Mouse (Mus musculus): Measurements from ENCODE around the gene Actr10.

DNA sequence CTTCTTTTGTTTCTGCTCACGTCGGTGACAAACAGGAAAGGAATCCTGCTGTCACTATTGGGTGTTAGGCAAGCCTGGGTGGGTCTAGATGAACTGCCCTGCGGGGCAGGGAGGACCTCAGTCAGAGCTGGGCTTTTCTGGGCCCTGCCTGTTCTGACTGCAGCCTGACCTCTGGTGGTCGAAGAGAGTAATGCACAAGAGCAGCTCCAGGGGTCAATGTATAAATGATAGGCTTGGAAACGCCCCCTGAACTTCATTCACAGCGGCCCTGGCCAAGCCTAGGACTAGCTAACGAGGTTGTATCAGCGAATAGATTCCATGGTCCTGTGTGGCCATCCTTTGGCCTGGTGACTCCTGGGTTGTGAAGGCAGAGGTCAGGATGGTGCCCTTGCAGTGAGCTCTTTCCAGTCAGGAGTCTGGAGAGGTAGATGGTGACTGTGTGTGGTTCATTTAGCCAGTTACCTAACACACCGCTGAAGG, 27.4 kb upstream of the Actr10 start:
- TF ChIP-seq POLR2A (IDR thresholded peaks at IDR 0.05; ENCODE audit: insufficient read length, low read depth) (no peak), MYOD1 (IDR thresholded peaks at IDR 0.05; ENCODE audit: control insufficient read depth in 1 of 3, insufficient read length in 2 of 3, low read depth in 2 of 3) (no peak), REST (IDR thresholded peaks at IDR 0.05; ENCODE audit: insufficient read depth, insufficient read length) (no peak), POLR2AphosphoS2 (IDR thresholded peaks at IDR 0.05; ENCODE audit: insufficient read length, low read depth) (no peak), MAX (IDR thresholded peaks at IDR 0.05; ENCODE audit: low read depth) (no peak), CEBPB (IDR thresholded peaks at IDR 0.05; ENCODE audit: insufficient read depth, poor library complexity, severe bottlenecking) (0 out of 2 replicates have a peak, but pooled peaks have one; percentile 54), E2F4 (IDR thresholded peaks at IDR 0.05; ENCODE audit: insufficient read depth) (no peak)

All from myocyte (in vitro differentiated cells).